Mouse (Mus musculus) stomach, postnatal 0 days (tissue): ENCODE results near the gene 1700016K19Rik. TPM values are rescaled to one million over a fixed set of nuclear protein-coding genes. Genes with fewer than 3 reads are reported as not detected.

Experiments used
- ATAC-seq: fragments of 200-750 bp; cut with Nextera tagmentation; 2 replicates; pipeline ENCODE4 v1.8.0; 2017; ENCODE audit not compliant: low FRiP score, low TSS enrichment
- DNase-seq: peaks from one replicate; pipeline ENCODE4 v3.0.0-alpha.2; 2016; ENCODE audit warnings: low spot score
- H3K27ac ChIP-seq: fragments of 300-500 bp; sonication (generic); replicated peaks from 2 replicates; pipeline ENCODE4 v1.5.1; 2014; ENCODE audit warnings: mild to moderate bottlenecking, control low read depth
- H3K27me3 ChIP-seq: fragments of 300-500 bp; sonication (generic); 2 replicates; pipeline ENCODE4 v1.6.1; 2014; ENCODE audit warnings: low read length; ENCODE audit not compliant: control insufficient read depth, insufficient read depth
- H3K36me3 ChIP-seq: fragments of 300-500 bp; sonication (generic); 2 replicates; pipeline ENCODE4 v1.6.1; 2014; ENCODE audit warnings: low read length, mixed read lengths; ENCODE audit not compliant: control insufficient read depth, insufficient read depth
- H3K4me1 ChIP-seq: fragments of 300-500 bp; sonication (generic); replicated peaks from 2 replicates; pipeline ENCODE4 v1.6.1; 2014; ENCODE audit warnings: antibody characterized with exemption; ENCODE audit not compliant: control insufficient read depth, insufficient read depth
- H3K4me2 ChIP-seq: fragments of 300-500 bp; sonication (generic); replicated peaks from 2 replicates; pipeline ENCODE4 v1.6.1; 2014; ENCODE audit warnings: low read depth, mild to moderate bottlenecking, control low read depth, moderate library complexity
- H3K4me3 ChIP-seq: fragments of 300-500 bp; sonication (generic); 2 replicates; pipeline ENCODE4 v1.5.1; 2014; ENCODE audit warnings: low read depth, low read length, control low read depth
- H3K9ac ChIP-seq: fragments of 300-500 bp; sonication (generic); 2 replicates; pipeline ENCODE4 v1.6.1; 2014; ENCODE audit warnings: mild to moderate bottlenecking, low read length, control low read depth, mixed read lengths
- H3K9me3 ChIP-seq: fragments of 300-500 bp; sonication (generic); 2 replicates; pipeline ENCODE4 v1.6.1; 2016; ENCODE audit warnings: low read length; ENCODE audit not compliant: control insufficient read depth
- CTCF ChIP-seq: IDR thresholded peaks from 2 replicates; pipeline ENCODE4 v1.5.1; 2016; ENCODE audit warnings: antibody characterized with exemption, low read depth, mild to moderate bottlenecking, moderate library complexity
- EP300 ChIP-seq: optimal IDR thresholded peaks from 2 replicates; pipeline ENCODE3; 2016; ENCODE audit warnings: antibody characterized with exemption
- WGBS: fragments of 180-500 bp; shearing (Covaris S2); extraction: QIAGEN DNeasy Blood & Tissue Kit; methylation state at CpG from one replicate; pipeline ENCODE4 v1.1.7; 2014; 5-methylcytosine and 5-hydroxymethylcytosine counted together
- polyA plus RNA-seq: library from polyadenylated mRNA; unstranded; fragments of >200 nt; fragmentation: Nextera tagmentation; extraction: Ambion mirVana; gene quantifications from 2 replicates; pipeline ENCODE4 v1.2.1, GENCODE M21; 2015

1700016K19Rik gene
- polyA plus RNA-seq, 1 experiment from 2014 or later: 3.7 TPM

DNA sequence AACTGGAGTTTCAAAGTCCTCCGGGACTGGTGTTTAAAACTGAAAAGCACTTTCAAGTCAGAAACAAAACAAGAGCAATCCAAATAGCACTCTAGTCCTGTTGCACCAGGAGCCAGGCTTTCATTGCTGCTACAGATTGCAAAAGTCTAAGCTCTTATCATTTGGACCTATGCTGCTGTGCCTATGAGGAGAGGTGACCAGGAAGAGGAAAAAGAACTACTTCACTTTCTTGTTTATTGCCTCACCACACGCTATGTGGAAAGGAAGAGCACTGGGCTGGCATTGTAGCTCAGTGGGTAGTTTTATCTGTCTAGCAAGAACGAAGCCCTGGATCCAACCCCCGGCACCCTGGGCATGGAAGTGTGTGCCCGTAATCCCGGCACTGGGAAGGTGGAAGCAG lies 33.6 kb downstream of the 1700016K19Rik start:
- Histone ChIP-seq H3K4me3 (no peak overlapping the region), H3K4me1 (no peaks in the 10 kb centered on the region), H3K9me3 (no peaks in the 10 kb centered on the region), H3K4me2 (no peak overlapping the region), H3K27ac (no peak overlapping the region), H3K27me3 (no peaks in the 10 kb centered on the region), H3K9ac (no peak overlapping the region), H3K36me3 (no peaks in the 10 kb centered on the region)
- 70% methylated on average over 6 of the region's 6 CpGs for WGBS
- ATAC-seq (no peak), DNase-seq (no peak)
- TF ChIP-seq EP300 (no peak), CTCF (no peak)

DNA sequence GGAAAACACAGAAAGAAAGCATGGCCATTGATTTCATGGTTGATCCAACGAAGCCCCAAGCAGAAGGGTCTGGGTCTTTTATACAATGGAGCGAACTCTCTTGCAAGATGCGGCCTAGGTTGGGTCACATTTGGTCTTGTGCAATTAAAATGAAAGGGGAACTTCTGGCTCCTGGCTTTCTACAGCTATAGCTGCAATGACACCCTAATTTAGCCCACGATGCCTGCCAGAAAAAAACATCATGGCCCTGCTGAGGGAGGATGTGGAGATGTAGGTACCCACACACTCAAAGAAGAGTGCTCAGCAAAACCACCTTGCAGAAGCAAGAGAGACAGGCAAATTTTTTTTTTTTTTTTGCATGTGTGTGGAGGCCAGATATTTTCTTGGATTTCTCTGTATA lies 34.1 kb downstream of the 1700016K19Rik start:
- ATAC-seq (no peak), DNase-seq (no peak)
- TF ChIP-seq CTCF: no peak
- TF ChIP-seq EP300: no peak
- Histone ChIP-seq H3K4me2 (no peak overlapping the region), H3K4me3 (no peak overlapping the region), H3K9ac (no peak overlapping the region), H3K27ac (no peak overlapping the region), H3K36me3 (no peaks in the 10 kb centered on the region), H3K9me3 (no peaks in the 10 kb centered on the region), H3K27me3 (no peaks in the 10 kb centered on the region), H3K4me1 (no peaks in the 10 kb centered on the region)
- 83% methylated on average over 4 of the region's 4 CpGs for WGBS

DNA sequence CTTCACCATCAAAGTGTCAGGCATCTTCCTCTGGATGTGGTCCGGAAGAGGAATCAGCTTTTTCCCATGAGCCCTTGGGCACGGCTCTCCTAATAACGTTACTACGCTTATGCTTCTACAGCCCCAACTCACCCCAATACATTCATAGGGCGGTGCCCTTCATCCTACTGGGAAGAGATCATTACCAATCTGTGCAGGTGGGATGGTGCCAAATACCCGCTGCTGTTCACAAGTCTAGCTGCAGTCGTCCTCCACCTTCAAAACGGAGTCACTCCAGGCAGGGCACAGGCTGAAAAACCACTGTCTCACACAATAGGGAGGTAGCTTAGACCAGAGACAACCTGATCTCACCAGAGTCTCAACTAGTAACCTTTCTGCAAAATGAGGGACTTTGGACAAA lies 35.5 kb downstream of the 1700016K19Rik start:
- H3K9me3 ChIP-seq: no peaks in the 10 kb centered on the region
- 87% methylated on average over 8 of the region's 8 CpGs for WGBS
- ATAC-seq: no peak

DNA sequence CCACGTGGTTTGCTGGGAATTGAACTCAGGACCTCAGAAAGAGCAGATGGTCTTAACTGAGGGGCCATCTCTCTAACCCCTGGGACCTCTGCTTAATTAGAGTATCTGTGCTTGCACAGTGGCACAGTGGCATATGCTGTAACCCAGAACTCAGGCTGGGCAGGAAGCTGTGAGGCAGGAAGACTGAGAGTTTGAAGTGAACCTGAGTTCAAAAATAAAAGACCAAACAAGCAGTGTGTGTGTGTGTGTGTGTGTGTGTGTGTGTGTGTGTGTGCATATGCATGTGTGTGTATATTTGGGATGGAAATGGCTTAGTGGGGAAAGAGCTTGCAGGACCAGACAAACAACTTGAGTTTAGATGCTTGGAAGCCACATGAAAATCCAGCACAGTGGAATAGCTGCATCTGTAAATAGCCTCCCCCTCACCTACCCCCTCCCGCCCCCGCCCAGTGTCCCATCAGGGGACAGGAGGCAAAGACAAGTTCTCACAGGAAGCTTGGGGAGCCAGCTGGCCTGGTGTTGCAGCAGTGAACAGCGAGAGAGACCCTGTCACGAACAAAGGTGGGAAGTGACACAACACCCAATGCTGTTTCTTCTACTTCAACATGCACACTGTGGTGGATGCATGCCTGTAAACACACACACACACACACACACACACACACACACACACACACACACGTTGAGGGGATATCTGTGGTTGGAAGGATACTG lies 38.0 kb downstream of the 1700016K19Rik start:
- WGBS: 62% methylated on average over 6 of the region's 6 CpGs
- no peaks in the 10 kb centered on the region for H3K36me3 ChIP-seq
- no peak for TF ChIP-seq CTCF
- no peak for TF ChIP-seq EP300
- no peak overlapping the region for H3K27ac ChIP-seq
- ATAC-seq (no peak), DNase-seq (no peak)
- 0 out of 2 replicates have a peak, but pooled peaks cover 2% of the 10 kb centered on the region for H3K4me1 ChIP-seq
- H3K4me2 ChIP-seq: no peak overlapping the region
- no peak overlapping the region for H3K9ac ChIP-seq
- H3K27me3 ChIP-seq: no peaks in the 10 kb centered on the region
- no peaks in the 10 kb centered on the region for H3K9me3 ChIP-seq
- H3K4me3 ChIP-seq: no peak overlapping the region

More for the DNA sequence above, 35.5 kb downstream of the 1700016K19Rik start:
- Histone ChIP-seq H3K36me3 (no peaks in the 10 kb centered on the region), H3K27me3 (no peaks in the 10 kb centered on the region), H3K9ac (no peak overlapping the region), H3K27ac (no peak overlapping the region), H3K4me2 (no peak overlapping the region), H3K4me1 (no peaks in the 10 kb centered on the region), H3K4me3 (no peak overlapping the region)
- TF ChIP-seq EP300 (no peak), CTCF (no peak)
- no peak for DNase-seq

DNA sequence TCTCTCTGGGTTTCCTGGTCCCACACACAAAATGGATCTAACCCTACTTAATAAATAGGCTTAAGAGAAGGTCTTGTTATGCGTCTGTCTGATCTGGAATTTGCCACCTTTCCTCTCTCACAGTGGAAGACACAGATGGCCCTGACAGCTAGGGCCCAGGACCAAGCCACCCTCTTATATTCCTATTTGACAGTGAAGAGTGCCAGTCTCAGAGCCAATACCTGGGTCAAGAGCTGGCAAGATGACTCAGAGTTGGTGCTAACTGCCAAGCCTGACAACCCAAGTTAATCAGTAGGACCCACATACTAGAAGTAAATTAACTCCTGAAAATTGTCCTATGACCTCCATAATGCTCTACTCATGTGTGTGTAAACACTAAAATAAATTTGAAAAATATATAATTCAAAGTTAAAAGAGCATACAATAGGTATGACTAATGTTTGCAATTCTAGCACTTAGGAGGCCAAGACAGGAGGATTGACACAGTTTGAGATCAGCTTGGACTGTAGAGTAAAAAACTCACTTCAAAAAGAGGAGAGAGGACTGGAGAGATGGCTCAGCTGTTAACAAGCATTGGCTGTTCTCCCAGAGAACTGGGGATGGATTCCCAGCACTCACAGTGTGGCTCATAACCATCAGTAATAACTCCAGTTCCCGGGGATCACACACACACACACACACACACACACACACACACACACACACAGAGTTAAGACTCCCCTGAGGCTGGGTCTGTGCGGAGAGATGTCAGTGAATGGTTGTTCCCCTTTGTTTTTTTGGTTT lies 39.8 kb downstream of the 1700016K19Rik start:
- H3K27ac ChIP-seq: no peak overlapping the region
- H3K9me3 ChIP-seq: no peaks in the 10 kb centered on the region
- no peak overlapping the region for H3K4me2 ChIP-seq
- H3K9ac ChIP-seq: no peak overlapping the region
- H3K4me1 ChIP-seq: peaks cover 7% of the 10 kb centered on the region; the same call in 1 of the 2 replicates
- ATAC-seq (no peak), DNase-seq (no peak)
- H3K36me3 ChIP-seq: no peaks in the 10 kb centered on the region
- H3K27me3 ChIP-seq: no peaks in the 10 kb centered on the region
- TF ChIP-seq EP300 (no peak), CTCF (no peak)
- H3K4me3 ChIP-seq: no peak overlapping the region
- 85% methylated on average over 3 of the region's 3 CpGs for WGBS

DNA sequence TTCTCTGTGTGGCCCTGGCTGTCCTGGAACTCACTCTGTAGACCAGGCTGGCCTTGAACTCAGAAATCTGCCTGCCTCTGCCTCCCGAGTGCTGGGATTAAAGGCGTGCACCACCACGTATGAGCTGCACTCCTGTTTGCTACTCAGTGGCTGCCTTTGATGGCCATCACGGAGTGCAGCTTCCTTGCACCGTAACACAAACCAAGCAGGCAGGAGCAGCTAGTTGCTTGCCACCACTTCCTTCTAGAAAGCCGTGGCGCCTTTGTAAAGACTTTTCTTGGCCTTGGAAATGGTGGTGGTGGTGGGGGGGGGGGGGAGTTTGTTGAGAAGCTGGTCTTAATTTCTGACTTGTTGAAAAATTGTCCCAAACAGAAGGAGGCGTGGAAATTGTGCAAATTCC lies 40.4 kb downstream of the 1700016K19Rik start:
- TF ChIP-seq CTCF (no peak), EP300 (no peak)
- H3K4me2 ChIP-seq: no peak overlapping the region
- DNase-seq: no peak
- H3K4me1 ChIP-seq: peaks cover 7% of the 10 kb centered on the region; the same call in 1 of the 2 replicates
- H3K27me3 ChIP-seq: no peaks in the 10 kb centered on the region
- H3K9ac ChIP-seq: no peak overlapping the region
- no peak overlapping the region for H3K4me3 ChIP-seq
- WGBS: 83% methylated on average over 8 of the region's 8 CpGs
- H3K27ac ChIP-seq: no peak overlapping the region
- no peaks in the 10 kb centered on the region for H3K9me3 ChIP-seq
- H3K36me3 ChIP-seq: peaks cover under 1% of the 10 kb centered on the region; the same call in 1 of the 2 replicates
- ATAC-seq: no peak
